Mouse (Mus musculus) forebrain, embryonic 16.5 days (tissue): ENCODE data around the gene Adam12. TPM values are rescaled to one million over a fixed set of nuclear protein-coding genes. Genes with fewer than 3 reads are reported as not detected.

Experiments
- ATAC-seq: fragments of 200-750 bp; cut with Nextera tagmentation; 2 replicates; pipeline ENCODE4 v1.8.0; 2017; ENCODE audit warnings: mild to moderate bottlenecking, moderate library complexity
- H3K27ac ChIP-seq: fragments of 300-500 bp; sonication (generic); 2 replicates; pipeline ENCODE4 v1.5.1; 2014; ENCODE audit warnings: low read length, control low read depth
- H3K27me3 ChIP-seq: fragments of 300-500 bp; sonication (generic); replicated peaks from 2 replicates; pipeline ENCODE4 v1.6.1; 2014; ENCODE audit warnings: low read length; ENCODE audit not compliant: control insufficient read depth, insufficient read depth
- H3K36me3 ChIP-seq: fragments of 300-500 bp; sonication (generic); 2 replicates; pipeline ENCODE4 v1.6.1; 2014; ENCODE audit not compliant: control insufficient read depth, insufficient read depth
- H3K4me1 ChIP-seq: fragments of 300-500 bp; sonication (generic); replicated peaks from 2 replicates; pipeline ENCODE4 v1.6.1; 2014; ENCODE audit warnings: low read length; ENCODE audit not compliant: control insufficient read depth, insufficient read depth
- H3K4me2 ChIP-seq: fragments of 300-500 bp; sonication (generic); 2 replicates; pipeline ENCODE4 v1.6.1; 2014; ENCODE audit warnings: mild to moderate bottlenecking, low read length, control low read depth
- H3K4me3 ChIP-seq: fragments of 300-500 bp; sonication (generic); replicated peaks from 2 replicates; pipeline ENCODE4 v1.5.1; 2014; ENCODE audit warnings: mild to moderate bottlenecking, low read length, control low read depth
- H3K9ac ChIP-seq: fragments of 300-500 bp; sonication (generic); replicated peaks from 2 replicates; pipeline ENCODE4 v1.6.1; 2014; ENCODE audit warnings: low read depth, low read length, control low read depth
- H3K9me3 ChIP-seq: fragments of 300-500 bp; sonication (generic); 2 replicates; pipeline ENCODE4 v1.6.1; 2016; ENCODE audit warnings: low read length; ENCODE audit not compliant: control insufficient read depth
- WGBS: fragments of 180-500 bp; shearing (Covaris S2); extraction: QIAGEN DNeasy Blood & Tissue Kit; methylation state at CpG from one replicate; pipeline ENCODE4 v1.1.7; 2014; 5-methylcytosine and 5-hydroxymethylcytosine counted together
- microRNA-seq: library from miRNA; unstranded; fragments of <30 nt; microRNA quantifications from one replicate; pipeline ENCODE4, GENCODE M21; 2017
- polyA plus RNA-seq: library from polyadenylated mRNA; unstranded; fragments of >200 nt; fragmentation: Nextera tagmentation; extraction: Ambion mirVana; gene quantifications from 2 replicates; pipeline ENCODE4 v1.2.1, GENCODE M21; 2015

The Adam12 gene
- polyA plus RNA-seq, 1 experiment from 2014 or later = 2.2 TPM

DNA sequence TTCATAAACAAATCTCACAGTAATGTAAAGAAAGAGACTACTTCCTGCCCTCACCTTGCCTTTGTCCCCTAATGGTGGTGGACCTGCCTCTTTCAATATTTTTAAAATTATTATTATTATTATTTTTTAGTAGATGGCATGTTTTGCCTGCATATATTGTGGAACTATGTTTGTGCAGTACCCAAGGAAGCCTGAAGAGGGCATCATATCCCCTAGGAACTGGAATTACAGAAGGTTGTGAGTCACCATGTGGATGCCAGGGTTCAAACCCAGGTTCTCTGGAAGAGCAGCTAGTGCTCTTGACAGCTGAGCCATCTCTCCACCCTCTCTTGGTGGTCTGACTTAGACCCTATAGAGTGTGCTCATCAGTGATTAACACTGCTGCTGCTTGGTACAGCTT lies 381.2 kb downstream of the Adam12 start:
- no peak for ATAC-seq
- no peak overlapping the region for H3K27ac ChIP-seq

DNA sequence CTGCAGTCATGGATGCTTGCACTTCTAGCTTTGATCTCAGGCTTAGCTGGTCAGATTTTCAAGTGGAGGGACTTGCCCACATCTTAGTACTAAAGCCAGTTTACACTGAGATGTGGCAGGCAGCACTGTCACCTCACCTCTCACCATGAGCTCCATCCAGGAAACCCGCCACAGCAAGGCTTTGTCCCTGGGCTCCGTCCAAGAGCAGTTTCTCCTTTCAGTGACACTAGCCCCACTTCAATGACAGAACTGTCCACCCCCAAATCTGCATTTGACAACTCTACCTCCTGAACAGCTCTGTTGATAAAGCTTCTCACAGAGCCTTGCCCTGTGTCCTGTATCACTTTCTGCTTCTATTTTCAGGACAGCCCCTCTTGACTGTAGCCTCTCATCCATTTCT lies 383.8 kb downstream of the Adam12 start:
- H3K9ac ChIP-seq = no peak overlapping the region
- H3K4me1 ChIP-seq = no peaks in the 10 kb centered on the region
- H3K9me3 ChIP-seq = no peaks in the 10 kb centered on the region
- H3K4me2 ChIP-seq = no peak overlapping the region
- no peaks in the 10 kb centered on the region for H3K36me3 ChIP-seq
- H3K27me3 ChIP-seq = no peaks in the 10 kb centered on the region
- ATAC-seq = no peak
- 80% methylated on average over 2 of the region's 2 CpGs for WGBS
- no peak overlapping the region for H3K27ac ChIP-seq
- no peak overlapping the region for H3K4me3 ChIP-seq

More for the DNA sequence above, 381.2 kb downstream of the Adam12 start:
- Histone ChIP-seq H3K9ac (no peak overlapping the region), H3K36me3 (no peaks in the 10 kb centered on the region), H3K9me3 (no peaks in the 10 kb centered on the region), H3K27me3 (no peaks in the 10 kb centered on the region), H3K4me3 (no peak overlapping the region), H3K4me1 (no peaks in the 10 kb centered on the region), H3K4me2 (no peak overlapping the region)

DNA sequence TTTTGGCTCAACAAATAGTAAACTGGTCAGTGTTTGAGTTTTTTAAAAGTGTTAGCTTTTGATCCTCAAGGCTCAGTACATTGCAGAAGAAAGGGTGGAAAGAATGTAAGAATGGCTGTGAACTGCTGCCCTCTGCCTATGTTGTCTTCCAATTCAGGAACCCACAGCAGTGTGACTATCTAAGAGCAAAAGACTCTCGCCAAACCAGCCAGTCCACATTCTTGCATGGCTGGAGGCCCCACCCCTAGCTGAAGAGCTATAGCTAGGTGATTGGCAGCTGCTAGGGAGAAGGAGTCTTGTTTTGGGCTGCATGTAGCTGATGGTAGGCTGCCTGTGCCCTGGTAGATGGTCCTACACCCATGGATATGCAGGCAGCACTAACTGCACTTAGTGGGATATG lies 384.8 kb downstream of the Adam12 start:
- no peaks in the 10 kb centered on the region for H3K27me3 ChIP-seq
- 16% methylated on average over 1 of the region's 1 CpGs for WGBS
- H3K27ac ChIP-seq = no peak overlapping the region
- ATAC-seq = no peak
- no peak overlapping the region for H3K4me2 ChIP-seq
- no peaks in the 10 kb centered on the region for H3K4me1 ChIP-seq
- no peak overlapping the region for H3K9ac ChIP-seq
- H3K4me3 ChIP-seq = no peak overlapping the region
- H3K9me3 ChIP-seq = no peaks in the 10 kb centered on the region
- H3K36me3 ChIP-seq = no peaks in the 10 kb centered on the region

DNA sequence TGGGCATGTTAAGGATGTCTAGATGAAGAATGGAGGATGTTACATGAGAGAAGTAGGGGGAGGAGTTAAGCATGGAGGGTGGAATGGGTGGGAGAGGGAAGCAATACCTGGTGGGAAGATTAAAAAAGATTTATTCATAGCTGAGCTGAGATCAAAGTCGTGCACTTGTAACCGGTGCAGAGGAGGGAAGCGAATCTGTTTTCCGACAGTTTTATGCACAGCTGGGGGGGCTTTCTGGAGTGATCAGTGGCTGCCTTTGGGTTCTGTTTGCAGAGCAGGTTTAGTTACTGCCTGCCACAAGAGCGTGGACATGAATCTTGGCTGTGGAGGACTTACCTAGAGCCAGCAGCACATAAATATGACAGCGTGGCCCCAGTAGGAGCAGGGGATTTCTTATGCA lies 389.9 kb downstream of the Adam12 start:
- Histone ChIP-seq H3K27ac (no peak overlapping the region), H3K9ac (no peak overlapping the region), H3K4me3 (no peak overlapping the region), H3K36me3 (no peaks in the 10 kb centered on the region), H3K4me1 (no peaks in the 10 kb centered on the region), H3K4me2 (no peak overlapping the region), H3K27me3 (no peaks in the 10 kb centered on the region), H3K9me3 (no peaks in the 10 kb centered on the region)
- ATAC-seq = no peak
- WGBS = 80% methylated on average over 6 of the region's 6 CpGs

DNA sequence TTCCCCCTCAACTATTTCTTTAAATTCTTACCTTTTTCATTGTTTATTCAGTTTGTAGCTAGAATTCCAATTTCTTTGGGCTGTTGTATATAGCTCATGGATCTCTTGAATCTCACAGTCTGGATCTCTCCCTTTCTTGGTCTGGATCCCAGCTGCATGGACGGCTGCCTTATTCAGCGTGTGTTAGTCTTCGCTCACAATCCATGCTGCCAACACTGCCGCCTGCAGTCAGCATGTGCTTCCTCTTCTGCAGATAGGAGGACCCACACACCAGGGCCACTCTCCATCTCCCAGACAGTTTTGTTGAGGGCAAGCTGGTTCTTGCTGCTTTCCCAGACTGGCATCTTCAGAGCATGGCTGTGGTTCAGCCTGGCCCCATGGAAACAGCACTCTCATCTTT lies 392.4 kb downstream of the Adam12 start:
- no peak; the same call in 1 of the 2 replicates for ATAC-seq
- 58% methylated on average over 4 of the region's 4 CpGs for WGBS
- Histone ChIP-seq H3K4me3 (no peak overlapping the region), H3K27me3 (no peaks in the 10 kb centered on the region), H3K4me2 (no peak overlapping the region), H3K9ac (no peak overlapping the region), H3K9me3 (no peaks in the 10 kb centered on the region), H3K4me1 (no peaks in the 10 kb centered on the region), H3K27ac (no peak overlapping the region), H3K36me3 (no peaks in the 10 kb centered on the region)

Small RNA genes lying within 50 kb of the gene (microRNA-seq; reads per million reads assigned to microRNA genes)
- not detected for gene Gm23631

Other genes starting within 250 kb of the Adam12 start
- gene D7Ertd443e, start 153.5 kb upstream of the Adam12 start, polyA plus RNA-seq = not detected in 2 replicates